ENCODE assay signal across 8 mouse cellular contexts in the genomic region with DNA sequence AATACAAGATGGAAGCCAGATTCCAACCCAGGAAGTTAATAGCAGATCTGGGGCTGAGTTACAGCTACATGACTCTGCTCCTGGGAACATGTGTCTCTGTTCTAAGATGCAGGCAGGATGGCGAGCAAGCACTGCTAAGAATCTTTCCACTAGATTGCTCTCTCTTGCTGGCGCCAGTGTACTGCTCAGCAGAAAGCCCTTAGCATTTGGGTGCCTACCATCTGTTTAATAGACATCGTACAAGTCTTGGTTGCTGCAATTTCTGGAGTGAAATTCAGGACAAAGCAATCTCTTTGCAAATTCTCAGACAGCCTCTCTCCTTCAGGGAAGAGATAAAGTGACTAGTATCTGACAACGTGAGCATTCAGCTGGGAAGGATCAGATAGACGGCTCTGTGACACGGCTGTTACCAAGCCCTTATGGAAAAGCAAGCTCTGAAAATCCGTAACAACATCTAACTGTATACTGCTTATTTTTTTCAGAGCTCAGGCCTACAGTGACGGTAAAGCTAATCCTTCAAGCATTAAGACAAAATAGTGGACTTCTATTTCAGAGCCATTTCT. TPM values are rescaled to one million over a fixed set of nuclear protein-coding genes. Genes with fewer than 3 reads are reported as not detected.
DNase-seq lines count a peak whose midpoint lies in the region; ATAC-seq lines count a peak whose summit lies in the region.

No protein-coding gene starts in this region.

- peak overlapping the region; percentile 48; the same call in 1 of the 2 replicates for H3K9ac ChIP-seq in stomach, embryonic 16.5 days (ENCODE audit: low read length)

- DNase-seq in heart, adult 11 months, result peak; percentile 87
- no peak for DNase-seq in heart, postnatal 4 days
- peak; percentile 16 for DNase-seq in lung, postnatal 10 days
- DNase-seq in lung, adult 18-20 months, result no peak
- DNase-seq in layer of hippocampus, adult 8-10 months (ENCODE audit: low spot score in 2 of 2), result peak; percentile 22 to 36
- no peak for DNase-seq in urinary bladder, postnatal 25 days (ENCODE audit: low spot score)
- DNase-seq in thymus, postnatal 14 days, result no peak

- H3K9me3 ChIP-seq in stomach, embryonic 16.5 days (replicated peaks; ENCODE audit: control insufficient read depth, low read length), result no peaks in the 10 kb centered on the region

- peak overlapping the region; percentile 67 for H3K27ac ChIP-seq in stomach, embryonic 16.5 days (ENCODE audit: low read length)

- no peaks in the 10 kb centered on the region for H3K27me3 ChIP-seq in stomach, embryonic 16.5 days (ENCODE audit: control insufficient read depth, insufficient read depth, low read length)

- H3K4me2 ChIP-seq in stomach, embryonic 16.5 days (ENCODE audit: low read depth, low read length), result 0 out of 2 replicates have a peak overlapping the region, but pooled peaks have one; percentile 87

- H3K4me1 ChIP-seq in stomach, embryonic 16.5 days (ENCODE audit: control insufficient read depth, insufficient read depth, low read length), result 0 out of 2 replicates have a peak, but pooled peaks cover 2% of the 10 kb centered on the region

- H3K4me3 ChIP-seq in stomach, embryonic 16.5 days (replicated peaks; ENCODE audit: low read length), result no peak overlapping the region

- ATAC-seq in stomach, embryonic 16.5 days (ENCODE audit: insufficient read depth, low FRiP score), result no peak

- H3K36me3 ChIP-seq in stomach, embryonic 16.5 days (ENCODE audit: control insufficient read depth, insufficient read depth, low read length), result no peaks in the 10 kb centered on the region

- 54% methylated on average over 8 of the region's 8 CpGs for WGBS in stomach, embryonic 16.5 days

RNA-seq across cellular contexts. Expression of a gene that starts 1.7 kb away (rescaled TPM):
- total RNA-seq in heart, postnatal 4 days (2021), result 10 to 100 TPM; 24.3 to 26.1 TPM
- 10 to 100 TPM; 26.3 to 28.8 (median 28.3) TPM for total RNA-seq in layer of hippocampus, adult 8-10 months (2022)
- polyA plus RNA-seq in stomach, embryonic 16.5 days (2015; fragmentation: Nextera tagmentation; extraction: Ambion mirVana), result 39.2 and 40.3 TPM in 2 replicates

Comparison
In these comparisons a context has a peak if more than half of its experiments do, and no peak if none do; other contexts are left out.
1. DNase-seq: peak in heart, adult 11 months (single experiment), lung, postnatal 10 days (single experiment) and layer of hippocampus, adult 8-10 months (2 of 2); none in heart, postnatal 4 days (single experiment), lung, adult 18-20 months (0 of 2), urinary bladder, postnatal 25 days (single experiment) and thymus, postnatal 14 days (single experiment).